Mouse (Mus musculus): ENCODE results near the gene Gm10553. TPM values are rescaled to one million over a fixed set of nuclear protein-coding genes. Genes with fewer than 3 reads are reported as not detected.
"Not testable (repeated sequence)": the region's sequence is repeated elsewhere in the genome, so short reads cannot be mapped to it uniquely, and the experiment has no call there.

The Gm10553 gene
- polyA plus RNA-seq, 1 experiment from 2014 or later = not detected

- WGBS (ENCODE audit: insufficient replicate concordance) = 70% methylated on average over 3 of the region's 4 CpGs
These were observed 5.4 kb downstream of the Gm10553 start for GRCm38 (mm10) chr1:85105336-85105735.

GRCm38 (mm10) chr1:85106013-85106412, 6.0 kb downstream of the Gm10553 start:
- H3K9ac ChIP-seq (ENCODE audit: low read depth, low read length); H3K4me1 ChIP-seq (ENCODE audit: control insufficient read depth, insufficient read depth, low read length); H3K27ac ChIP-seq (ENCODE audit: low read depth, low read length); ATAC-seq (replicated peaks; ENCODE audit: insufficient number of reproducible peaks, low FRiP score, low TSS enrichment); H3K36me3 ChIP-seq (ENCODE audit: control insufficient read depth, insufficient read depth, low read length); H3K9me3 ChIP-seq (replicated peaks; ENCODE audit: control insufficient read depth, low read length); H3K4me2 ChIP-seq; H3K27me3 ChIP-seq (ENCODE audit: control insufficient read depth, insufficient read depth, low read length); H3K4me3 ChIP-seq (ENCODE audit: low read depth, low read length): not testable (repeated sequence)
- WGBS (ENCODE audit: insufficient replicate concordance) = 69% methylated on average over 5 of the region's 6 CpGs

More at GRCm38 (mm10) chr1:85105336-85105735, 5.4 kb downstream of the Gm10553 start:
- H3K27me3 ChIP-seq (ENCODE audit: control insufficient read depth, insufficient read depth, low read length); H3K9ac ChIP-seq (ENCODE audit: low read depth, low read length); H3K4me1 ChIP-seq (ENCODE audit: control insufficient read depth, insufficient read depth, low read length); H3K27ac ChIP-seq (ENCODE audit: low read depth, low read length); H3K9me3 ChIP-seq (replicated peaks; ENCODE audit: control insufficient read depth, low read length); H3K4me2 ChIP-seq; ATAC-seq (replicated peaks; ENCODE audit: insufficient number of reproducible peaks, low FRiP score, low TSS enrichment); H3K36me3 ChIP-seq (ENCODE audit: control insufficient read depth, insufficient read depth, low read length); H3K4me3 ChIP-seq (ENCODE audit: low read depth, low read length): not testable (repeated sequence)

DNA sequence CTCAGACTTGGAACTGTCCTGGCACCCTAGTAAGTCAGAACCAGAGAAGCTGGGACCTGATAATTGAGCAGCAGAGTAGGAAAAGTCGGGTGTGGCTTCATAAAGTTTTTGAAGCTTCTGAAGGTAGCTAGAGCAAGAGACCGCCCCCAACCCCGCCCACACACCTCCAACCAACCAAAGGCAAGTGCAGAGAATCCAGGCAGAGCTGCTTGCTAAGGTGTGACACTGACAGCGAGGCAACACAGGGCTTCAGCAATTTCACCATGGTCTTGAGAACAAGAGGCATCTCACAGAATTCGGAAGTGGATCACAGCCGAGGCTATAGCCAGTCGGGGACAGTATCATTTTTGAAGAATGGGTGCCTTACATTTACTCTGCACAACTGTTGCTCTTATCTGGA, 9.8 kb downstream of the Gm10553 start, which contains the start of gene A530032D15Rik:
A530032D15Rik (minus strand) TSS at position 101 of the 400 bp plus-strand sequence.
- H3K4me2 ChIP-seq; H3K4me1 ChIP-seq (ENCODE audit: control insufficient read depth, insufficient read depth, low read length); H3K27ac ChIP-seq (ENCODE audit: low read depth, low read length); H3K27me3 ChIP-seq (ENCODE audit: control insufficient read depth, insufficient read depth, low read length); H3K9me3 ChIP-seq (replicated peaks; ENCODE audit: control insufficient read depth, low read length); ATAC-seq (replicated peaks; ENCODE audit: insufficient number of reproducible peaks, low FRiP score, low TSS enrichment); H3K4me3 ChIP-seq (ENCODE audit: low read depth, low read length); H3K9ac ChIP-seq (ENCODE audit: low read depth, low read length); H3K36me3 ChIP-seq (ENCODE audit: control insufficient read depth, insufficient read depth, low read length): not testable (repeated sequence)
- WGBS (ENCODE audit: insufficient replicate concordance) = no CpG with 5 or more reads among the region's 7 CpGs

GRCm38 (mm10) chr1:85110876-85111275, 10.9 kb downstream of the Gm10553 start:
- H3K4me2 ChIP-seq; H3K4me1 ChIP-seq (ENCODE audit: control insufficient read depth, insufficient read depth, low read length); H3K27ac ChIP-seq (ENCODE audit: low read depth, low read length); ATAC-seq (replicated peaks; ENCODE audit: insufficient number of reproducible peaks, low FRiP score, low TSS enrichment); H3K9ac ChIP-seq (ENCODE audit: low read depth, low read length); H3K9me3 ChIP-seq (replicated peaks; ENCODE audit: control insufficient read depth, low read length); H3K4me3 ChIP-seq (ENCODE audit: low read depth, low read length); H3K27me3 ChIP-seq (ENCODE audit: control insufficient read depth, insufficient read depth, low read length); H3K36me3 ChIP-seq (ENCODE audit: control insufficient read depth, insufficient read depth, low read length): not testable (repeated sequence)
- WGBS (ENCODE audit: insufficient replicate concordance) = 71% methylated on average over 2 of the region's 3 CpGs

DNA sequence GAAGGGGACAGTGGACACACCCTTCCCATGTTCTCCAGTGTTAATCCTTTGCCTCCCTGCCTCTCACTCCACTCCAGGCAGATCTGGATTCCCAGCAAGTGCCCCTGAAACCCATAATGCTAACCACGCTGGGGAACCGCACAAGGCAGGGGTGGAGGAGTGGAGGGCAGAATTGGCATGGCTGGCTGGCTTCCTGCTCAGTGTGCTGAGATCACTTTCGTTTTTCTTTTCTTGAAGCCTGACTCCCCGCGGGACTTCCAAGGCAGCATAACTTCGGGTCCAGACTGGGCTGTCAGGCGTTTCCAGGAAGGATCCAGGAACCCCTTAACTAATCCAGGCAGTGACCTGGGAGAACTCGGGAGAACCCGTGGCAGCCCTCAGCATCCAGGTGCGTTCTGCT, 11.6 kb downstream of the Gm10553 start:
- whole genome bisulfite sequencing (ENCODE audit: insufficient replicate concordance) = 60% methylated on average over 9 of the region's 10 CpGs
- H3K27me3 ChIP-seq (ENCODE audit: control insufficient read depth, insufficient read depth, low read length); ATAC-seq (replicated peaks; ENCODE audit: insufficient number of reproducible peaks, low FRiP score, low TSS enrichment); H3K9ac ChIP-seq (ENCODE audit: low read depth, low read length); H3K9me3 ChIP-seq (replicated peaks; ENCODE audit: control insufficient read depth, low read length); H3K4me3 ChIP-seq (ENCODE audit: low read depth, low read length); H3K27ac ChIP-seq (ENCODE audit: low read depth, low read length); H3K4me1 ChIP-seq (ENCODE audit: control insufficient read depth, insufficient read depth, low read length); H3K36me3 ChIP-seq (ENCODE audit: control insufficient read depth, insufficient read depth, low read length); H3K4me2 ChIP-seq: not testable (repeated sequence)

DNA sequence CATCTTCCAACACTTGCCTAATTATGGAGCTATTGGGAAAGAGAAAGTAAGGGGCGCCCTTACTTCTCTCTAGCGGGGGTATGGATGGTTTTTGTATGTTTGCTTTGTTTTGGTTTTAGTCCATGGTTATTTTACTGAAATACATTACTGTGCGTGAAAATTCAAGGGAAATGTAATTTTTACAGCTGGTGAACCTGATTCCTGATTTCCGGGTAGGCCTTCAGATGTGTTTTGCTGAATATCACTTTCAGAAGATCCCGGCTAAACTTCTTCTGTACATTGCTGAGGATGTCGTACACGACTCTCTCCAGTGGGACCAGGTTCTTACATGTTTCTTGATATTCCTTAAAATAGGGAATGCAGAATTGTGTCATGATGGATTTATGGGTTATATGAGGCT, 12.3 kb downstream of the Gm10553 start:
- not testable (repeated sequence) for H3K9me3 ChIP-seq (replicated peaks; ENCODE audit: control insufficient read depth, low read length); H3K27ac ChIP-seq (ENCODE audit: low read depth, low read length); H3K27me3 ChIP-seq (ENCODE audit: control insufficient read depth, insufficient read depth, low read length); H3K4me3 ChIP-seq (ENCODE audit: low read depth, low read length); H3K4me1 ChIP-seq (ENCODE audit: control insufficient read depth, insufficient read depth, low read length); H3K36me3 ChIP-seq (ENCODE audit: control insufficient read depth, insufficient read depth, low read length); H3K9ac ChIP-seq (ENCODE audit: low read depth, low read length); H3K4me2 ChIP-seq
- peak; percentile 46; the same call in 1 of the 2 replicates for ATAC-seq (replicated peaks; ENCODE audit: insufficient number of reproducible peaks, low FRiP score, low TSS enrichment)
- 83% methylated on average over 7 of the region's 7 CpGs for WGBS (ENCODE audit: insufficient replicate concordance)

- H3K9ac ChIP-seq (ENCODE audit: low read depth, low read length); H3K4me2 ChIP-seq; ATAC-seq (replicated peaks; ENCODE audit: insufficient number of reproducible peaks, low FRiP score, low TSS enrichment); H3K4me3 ChIP-seq (ENCODE audit: low read depth, low read length); H3K27ac ChIP-seq (ENCODE audit: low read depth, low read length); H3K27me3 ChIP-seq (ENCODE audit: control insufficient read depth, insufficient read depth, low read length); H3K4me1 ChIP-seq (ENCODE audit: control insufficient read depth, insufficient read depth, low read length); H3K36me3 ChIP-seq (ENCODE audit: control insufficient read depth, insufficient read depth, low read length); H3K9me3 ChIP-seq (replicated peaks; ENCODE audit: control insufficient read depth, low read length): not testable (repeated sequence)
- 67% methylated on average over 2 of the region's 5 CpGs for WGBS (ENCODE audit: insufficient replicate concordance)
These were observed 12.9 kb downstream of the Gm10553 start for GRCm38 (mm10) chr1:85112889-85113288.

GRCm38 (mm10) chr1:85114078-85114477, 14.1 kb downstream of the Gm10553 start:
- not testable (repeated sequence) for H3K4me1 ChIP-seq (ENCODE audit: control insufficient read depth, insufficient read depth, low read length); H3K9me3 ChIP-seq (replicated peaks; ENCODE audit: control insufficient read depth, low read length); H3K4me3 ChIP-seq (ENCODE audit: low read depth, low read length); H3K27me3 ChIP-seq (ENCODE audit: control insufficient read depth, insufficient read depth, low read length); H3K27ac ChIP-seq (ENCODE audit: low read depth, low read length); H3K4me2 ChIP-seq; H3K36me3 ChIP-seq (ENCODE audit: control insufficient read depth, insufficient read depth, low read length); H3K9ac ChIP-seq (ENCODE audit: low read depth, low read length)
- WGBS (ENCODE audit: insufficient replicate concordance) = 68% methylated on average over 3 of the region's 3 CpGs
- 0 out of 2 replicates have a peak, but pooled peaks have one; percentile 31 for ATAC-seq (replicated peaks; ENCODE audit: insufficient number of reproducible peaks, low FRiP score, low TSS enrichment)

DNA sequence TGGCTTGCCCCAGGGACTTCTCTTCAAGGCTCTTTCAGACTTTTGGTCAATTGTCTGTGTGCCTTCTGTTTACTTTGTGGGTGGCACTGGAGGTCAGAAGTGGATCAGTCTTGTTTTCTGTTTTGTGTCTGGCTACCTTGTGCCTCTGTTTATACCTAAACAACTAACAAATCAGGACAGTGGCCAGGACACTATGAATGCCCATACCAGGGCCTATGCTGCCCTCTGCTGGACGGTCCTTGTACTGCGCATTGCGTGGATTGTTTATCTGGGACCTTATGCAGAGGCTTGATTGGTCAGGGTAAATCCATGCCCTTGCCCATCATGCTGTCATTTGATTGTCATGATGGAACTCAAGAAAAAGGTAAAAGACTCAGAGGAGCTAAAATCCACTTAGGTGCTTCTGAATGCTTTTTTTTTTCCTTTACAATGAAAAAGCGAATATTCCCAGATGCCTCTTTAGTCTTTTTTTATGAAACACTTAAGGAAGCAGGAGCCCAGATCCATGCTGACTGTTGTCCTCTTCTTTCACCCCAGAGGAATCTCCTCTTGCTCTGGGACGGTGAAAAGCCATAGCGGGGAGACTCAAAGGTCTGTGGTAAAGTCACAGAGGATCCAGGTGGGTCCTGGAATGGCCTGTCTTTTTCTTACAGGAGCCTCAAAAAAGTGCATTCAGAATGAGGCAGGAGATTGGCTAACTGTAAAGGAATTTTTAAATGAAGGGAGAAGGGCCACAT, 14.9 kb downstream of the Gm10553 start:
- not testable (repeated sequence) for H3K4me2 ChIP-seq; H3K27ac ChIP-seq (ENCODE audit: low read depth, low read length); H3K27me3 ChIP-seq (ENCODE audit: control insufficient read depth, insufficient read depth, low read length); H3K9me3 ChIP-seq (replicated peaks; ENCODE audit: control insufficient read depth, low read length); H3K9ac ChIP-seq (ENCODE audit: low read depth, low read length); H3K4me1 ChIP-seq (ENCODE audit: control insufficient read depth, insufficient read depth, low read length); ATAC-seq (replicated peaks; ENCODE audit: insufficient number of reproducible peaks, low FRiP score, low TSS enrichment); H3K4me3 ChIP-seq (ENCODE audit: low read depth, low read length); H3K36me3 ChIP-seq (ENCODE audit: control insufficient read depth, insufficient read depth, low read length)
- WGBS (ENCODE audit: insufficient replicate concordance) = 50% methylated on average over 6 of the region's 6 CpGs

Data from heart, embryonic 11.5 days (tissue).